Comparison of ENCODE assay signal across 11 mouse cellular contexts in genomic region chr14:11991151-11991550, GRCm38 (mm10).
"Had no signal": no experiment of that assay in that cellular context is flagged by ENCODE, and none has a peak within 500 bp of the region (broad histone marks: within the 10 kb centered on the region; RNA-seq: fewer than 3 reads in every experiment).

No protein-coding gene starts in this region.

- DNase-seq: kidney, postnatal 25 days; layer of hippocampus, adult 9-11 months; liver, embryonic 13.5 days; lung, adult 2 months; lung, postnatal 14 days; lung, postnatal 4 days; midbrain, embryonic 14.5 days; right cerebral cortex, postnatal 4 days; thymus, adult 2 months; thymus, postnatal 14 days; thymus, postnatal 4 days had no signal
